Mouse (Mus musculus) cerebellum, adult 2 months (tissue): ENCODE results near the gene 2010111I01Rik.

Source experiments
- CTCF ChIP-seq: fragments of 200-500 bp; IDR thresholded peaks from 2 replicates; pipeline ENCODE4 v1.5.1; 2011; ENCODE audit warnings: low read depth, mild to moderate bottlenecking, control low read depth, low read length, moderate library complexity, borderline replicate concordance; ENCODE audit not compliant: insufficient read depth
- POLR2A ChIP-seq: fragments of 200-500 bp; IDR thresholded peaks from 2 replicates; pipeline ENCODE4 v1.6.1; 2011; ENCODE audit warnings: low read length, control low read depth, borderline replicate concordance; ENCODE audit not compliant: insufficient read depth

DNA sequence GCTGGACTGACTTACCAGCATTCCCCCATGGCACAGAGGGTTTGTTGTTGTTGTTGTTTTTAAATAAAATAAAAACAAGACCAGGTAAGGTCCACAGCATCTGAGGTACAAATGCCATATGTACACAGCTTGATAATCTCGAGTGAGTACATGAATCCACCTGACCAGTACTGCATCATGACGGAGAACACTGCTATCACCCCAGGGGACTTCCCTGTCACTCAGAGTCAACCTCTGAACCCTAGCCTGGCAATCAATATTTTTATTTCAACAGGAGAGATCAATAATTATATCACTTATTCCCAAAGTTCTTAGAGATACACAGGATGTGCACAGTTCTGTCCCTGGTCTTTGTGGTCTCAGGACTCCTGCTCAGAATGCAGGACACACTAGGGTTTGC, 361.3 kb downstream of the 2010111I01Rik start:
- TF ChIP-seq POLR2A: no peak
- TF ChIP-seq CTCF: no peak
